Mouse (Mus musculus): ENCODE measurements around the gene Bzw2. TPM values are rescaled to one million over a fixed set of nuclear protein-coding genes. Genes with fewer than 3 reads are reported as not detected.

Gene Bzw2
- polyA plus RNA-seq, 1 experiment from 2014 or later: 276 TPM

- no peak for DNase-seq (ENCODE audit: extremely low spot score, low spot score)
- 84% methylated on average over 2 of the region's 2 CpGs for WGBS
These were observed 113.2 kb downstream of the Bzw2 start for GRCm38 (mm10) chr12:36044691-36045090.

GRCm38 (mm10) chr12:36042348-36042778, 115.5 kb downstream of the Bzw2 start, which contains the start of gene Tspan13:
Gene Tspan13 (minus strand): TSS chr12:36042500.
- Histone ChIP-seq H3K36me3 (replicated peaks) (0 out of 2 replicates have a peak, but pooled peaks cover 2% of the 10 kb centered on the region), H3K4me1 (peaks cover 34% of the 10 kb centered on the region), H3K27me3 (ENCODE audit: poor library complexity, severe bottlenecking) (no peaks in the 10 kb centered on the region), H3K27ac (peak within 1 kb of the TSS; percentile 98), H3K4me3 (peak within 1 kb of the TSS; percentile 95), H3K9me3 (no peaks in the 10 kb centered on the region)
- DNase-seq (ENCODE audit: extremely low spot score, low spot score): peak; percentile 94
- under 1% methylated on average over 35 of the region's 35 CpGs for WGBS

More at GRCm38 (mm10) chr12:36044691-36045090, 113.2 kb downstream of the Bzw2 start:
- Histone ChIP-seq H3K36me3 (replicated peaks) (no peaks in the 10 kb centered on the region), H3K27ac (no peak overlapping the region), H3K9me3 (no peaks in the 10 kb centered on the region), H3K4me3 (no peak overlapping the region), H3K27me3 (ENCODE audit: poor library complexity, severe bottlenecking) (no peaks in the 10 kb centered on the region), H3K4me1 (peaks cover 31% of the 10 kb centered on the region)

Other genes with a start within 250 kb of the Bzw2 start
- not detected in 2 replicates for gene Agr3, start 232.5 kb downstream of the Bzw2 start, polyA plus RNA-seq (2016; fragmentation: Nextera tagmentation; extraction: Ambion mirVana)
- gene Agr2, start 165.2 kb downstream of the Bzw2 start, polyA plus RNA-seq (2016; fragmentation: Nextera tagmentation; extraction: Ambion mirVana): not detected in 2 replicates
- gene Tspan13, start 115.6 kb downstream of the Bzw2 start, polyA plus RNA-seq (2016; fragmentation: Nextera tagmentation; extraction: Ambion mirVana): 160 and 161 TPM in 2 replicates
- 21.4 and 23.8 TPM in 2 replicates for gene Ankmy2, start 966 bp downstream of the Bzw2 start, polyA plus RNA-seq (2016; fragmentation: Nextera tagmentation; extraction: Ambion mirVana)
- not detected in 2 replicates for gene Lrrc72, start 95.3 kb upstream of the Bzw2 start, polyA plus RNA-seq (2016; fragmentation: Nextera tagmentation; extraction: Ambion mirVana)
- gene Sostdc1, start 156.1 kb upstream of the Bzw2 start, polyA plus RNA-seq (2016; fragmentation: Nextera tagmentation; extraction: Ambion mirVana): 10.2 and 11.4 TPM in 2 replicates
- 5.7 and 6.2 TPM in 2 replicates for gene Ispd, start 223.4 kb upstream of the Bzw2 start, polyA plus RNA-seq (2016; fragmentation: Nextera tagmentation; extraction: Ambion mirVana)
- gene D630036H23Rik, start 224.1 kb upstream of the Bzw2 start, polyA plus RNA-seq (2016; fragmentation: Nextera tagmentation; extraction: Ambion mirVana): 0.74 and 0.95 TPM in 2 replicates